Mouse (Mus musculus) mouse trophoblast stem cell (cell line): Measurements from ENCODE around the gene Polr1a.

Experiments used
- in situ Hi-C, 2 experiments: fragments of 300-500 bp; cut with MseI, MboI; formaldehyde crosslinking; loops; 2 replicates in 1 of 2; 3 replicates in 1 of 2; pipeline ENCODE4 v1.15.1; 2025

Gene Polr1a

GRCm38 (mm10) chr6:71946121-71946520 lies 37.3 kb downstream of the Polr1a start:
- in situ Hi-C loops: no loop called here

GRCm38 (mm10) chr6:71949721-71950120 lies 40.9 kb downstream of the Polr1a start:
- in situ Hi-C loops: no loop called here

- in situ Hi-C loops: no loop called here
Observed at GRCm38 (mm10) chr6:71950592-71950991, 41.7 kb downstream of the Polr1a start.

GRCm38 (mm10) chr6:71951192-71951591 lies 42.3 kb downstream of the Polr1a start:
- in situ Hi-C loops: no loop called here

GRCm38 (mm10) chr6:71962119-71962518 lies 53.3 kb downstream of the Polr1a start:
- in situ Hi-C loops: no loop called here

- in situ Hi-C loops: no loop called here
Observed at GRCm38 (mm10) chr6:71962706-71963105, 53.9 kb downstream of the Polr1a start.

GRCm38 (mm10) chr6:71963561-71963960 lies 54.7 kb downstream of the Polr1a start:
- in situ Hi-C loops: no loop called here

- in situ Hi-C loops: no loop called here
Observed at GRCm38 (mm10) chr6:71966683-71967303, 57.9 kb downstream of the Polr1a start.

- in situ Hi-C loops: no loop called here
Observed at GRCm38 (mm10) chr6:71967847-71968246, 59.0 kb downstream of the Polr1a start.

GRCm38 (mm10) chr6:71969459-71969858 lies 60.6 kb downstream of the Polr1a start:
- in situ Hi-C loops: no loop called here

GRCm38 (mm10) chr6:71970154-71970553 lies 61.3 kb downstream of the Polr1a start:
- in situ Hi-C loops: no loop called here

GRCm38 (mm10) chr6:71976592-71976991 lies 67.7 kb downstream of the Polr1a start:
- in situ Hi-C loops: no loop called here

GRCm38 (mm10) chr6:71980165-71980564 lies 71.3 kb downstream of the Polr1a start:
- in situ Hi-C loops: no loop called here

- in situ Hi-C loops: no loop called here
Observed at GRCm38 (mm10) chr6:71980587-71980986, 71.7 kb downstream of the Polr1a start.

GRCm38 (mm10) chr6:71981450-71981849 lies 72.6 kb downstream of the Polr1a start:
- in situ Hi-C loops: no loop called here

- in situ Hi-C loops: no loop called here
Observed at GRCm38 (mm10) chr6:71985984-71986383, 77.1 kb downstream of the Polr1a start.

GRCm38 (mm10) chr6:71987546-71988248 lies 78.8 kb downstream of the Polr1a start:
- in situ Hi-C loops: no loop called here

- in situ Hi-C loops: no loop called here
Observed at GRCm38 (mm10) chr6:71989647-71990351, 80.9 kb downstream of the Polr1a start.

GRCm38 (mm10) chr6:71990371-71990837 lies 81.6 kb downstream of the Polr1a start:
- in situ Hi-C loops: no loop called here

GRCm38 (mm10) chr6:71991190-71991932 lies 82.5 kb downstream of the Polr1a start:
- in situ Hi-C loops: no loop called here

- in situ Hi-C loops: no loop called here
Observed at GRCm38 (mm10) chr6:71991933-71992325, 83.1 kb downstream of the Polr1a start.

GRCm38 (mm10) chr6:71994004-71994403 lies 85.2 kb downstream of the Polr1a start:
- in situ Hi-C loops: no loop called here
